In the genomic region with DNA sequence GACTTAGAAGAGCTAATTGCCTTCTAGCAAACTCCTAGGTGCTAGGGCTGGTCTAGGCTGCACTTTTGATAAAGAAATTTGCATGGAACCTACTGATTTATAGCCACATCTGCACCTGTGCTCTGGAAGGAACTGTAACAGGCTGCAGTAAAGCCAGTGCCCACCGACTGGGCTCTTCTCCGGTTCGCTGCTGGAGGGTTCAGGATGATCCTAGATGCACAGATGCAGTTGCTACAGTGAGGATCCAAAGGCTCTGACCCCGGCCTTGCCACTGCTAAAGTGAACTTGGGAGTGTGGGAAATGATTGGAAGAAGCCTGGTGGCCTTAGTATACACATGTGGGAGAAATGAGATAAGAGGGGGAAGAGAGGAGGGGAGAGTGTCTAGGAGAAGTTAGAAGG, we compare ENCODE assay signal across 26 mouse cellular contexts.
DNase-seq lines count a peak whose midpoint lies in the region; ATAC-seq and TF ChIP-seq lines count a peak whose summit lies in the region.
"Had no signal": no experiment of that assay in that cellular context is flagged by ENCODE, and none has a peak within 500 bp of the region (broad histone marks: within the 10 kb centered on the region; RNA-seq: fewer than 3 reads in every experiment).

No protein-coding gene starts in this region.

- H3K4me2 ChIP-seq in forebrain, embryonic 15.5 days (replicated peaks): no peak overlapping the region
- H3K4me2 ChIP-seq: embryonic facial prominence, embryonic 13.5 days; heart, embryonic 12.5 days; heart, embryonic 15.5 days; hindbrain, embryonic 13.5 days; intestine, embryonic 15.5 days had no signal

- peaks cover 27% of the 10 kb centered on the region for H3K4me1 ChIP-seq in forebrain, embryonic 10.5 days
- no peaks in the 10 kb centered on the region for H3K4me1 ChIP-seq in forebrain, embryonic 15.5 days
- no peaks in the 10 kb centered on the region for H3K4me1 ChIP-seq in heart, embryonic 10.5 days
- H3K4me1 ChIP-seq in heart, adult 2 months (ENCODE audit: control insufficient read depth, insufficient read depth, low read length): no peaks in the 10 kb centered on the region
- peaks cover 55% of the 10 kb centered on the region for H3K4me1 ChIP-seq in limb, embryonic 10.5 days
- H3K4me1 ChIP-seq: heart, embryonic 12.5 days; heart, embryonic 15.5 days had no signal

- intact Hi-C loops in heart, adult 2 months (cut with DNase I): no loop called here

- no peaks in the 10 kb centered on the region for H3K36me3 ChIP-seq in forebrain, embryonic 10.5 days (replicated peaks)
- no peaks in the 10 kb centered on the region for H3K36me3 ChIP-seq in forebrain, embryonic 15.5 days
- H3K36me3 ChIP-seq in heart, embryonic 10.5 days: no peaks in the 10 kb centered on the region
- H3K36me3 ChIP-seq in heart, adult 2 months (ENCODE audit: control insufficient read depth, insufficient read depth, low read length): no peaks in the 10 kb centered on the region
- H3K36me3 ChIP-seq in limb, embryonic 10.5 days: no peaks in the 10 kb centered on the region
- H3K36me3 ChIP-seq: embryonic facial prominence, embryonic 10.5 days; embryonic facial prominence, embryonic 13.5 days; heart, embryonic 12.5 days; heart, embryonic 15.5 days; hindbrain, embryonic 10.5 days; hindbrain, embryonic 13.5 days; intestine, embryonic 15.5 days had no signal

- DNase-seq in forebrain, embryonic 10.5 days (ENCODE audit: extremely low spot score, low spot score): no peak
- DNase-seq in heart, embryonic 10.5 days (ENCODE audit: low spot score): peak; percentile 70
- no peak for DNase-seq in heart, adult 2 months
- no peak for DNase-seq in limb, embryonic 10.5 days (ENCODE audit: low spot score)
- DNase-seq in right cerebral cortex, adult 18-20 months: no peak
- DNase-seq: adrenal gland, adult 8-10 months; adrenal gland, postnatal 25 days; cerebellum, adult 11-12 months; cerebellum, adult 8-10 months; cerebellum, postnatal 36 days; embryo, embryonic 11 days; gastrocnemius, postnatal 10 days; heart, adult 18-20 months; heart, postnatal 10 days; heart, postnatal 36 days had no signal

- peaks cover 12% of the 10 kb centered on the region; the same call in 1 of the 2 replicates for H3K9me3 ChIP-seq in forebrain, embryonic 10.5 days
- H3K9me3 ChIP-seq in forebrain, embryonic 15.5 days: no peaks in the 10 kb centered on the region
- 0 out of 2 replicates have a peak, but pooled peaks cover 5% of the 10 kb centered on the region for H3K9me3 ChIP-seq in heart, embryonic 10.5 days
- no peaks in the 10 kb centered on the region for H3K9me3 ChIP-seq in limb, embryonic 10.5 days (replicated peaks)
- H3K9me3 ChIP-seq: embryonic facial prominence, embryonic 13.5 days; heart, embryonic 15.5 days; hindbrain, embryonic 13.5 days; intestine, embryonic 15.5 days had no signal

- H3K79me2 ChIP-seq in heart, adult 2 months (replicated peaks; ENCODE audit: control insufficient read depth, insufficient read depth, low read length): no peaks in the 10 kb centered on the region

- no peak for TF ChIP-seq POLR2A in heart, adult 2 months (IDR thresholded peaks at IDR 0.05; ENCODE audit: insufficient read depth, low read depth, low read length)

- H3K4me3 ChIP-seq in forebrain, embryonic 10.5 days: no peak overlapping the region
- H3K4me3 ChIP-seq in forebrain, embryonic 15.5 days: no peak overlapping the region
- H3K4me3 ChIP-seq in heart, embryonic 10.5 days: no peak overlapping the region
- no peak overlapping the region for H3K4me3 ChIP-seq in heart, adult 2 months
- H3K4me3 ChIP-seq in limb, embryonic 10.5 days: no peak overlapping the region
- H3K4me3 ChIP-seq: embryonic facial prominence, embryonic 10.5 days; embryonic facial prominence, embryonic 13.5 days; erythroblast, embryonic 14.5 days; heart, embryonic 12.5 days; heart, embryonic 15.5 days; hindbrain, embryonic 10.5 days; hindbrain, embryonic 13.5 days; intestine, embryonic 15.5 days had no signal

- no peak for ATAC-seq in forebrain, embryonic 15.5 days (replicated peaks)
- ATAC-seq: activated CD4-positive, CD25-positive, alpha-beta regulatory T cell, adult 4 months; forebrain, embryonic 14.5 days; intestine, embryonic 15.5 days had no signal

- H3K9ac ChIP-seq in forebrain, embryonic 15.5 days (replicated peaks): no peak overlapping the region
- H3K9ac ChIP-seq in heart, adult 2 months (ENCODE audit: low read depth, low read length): no peak overlapping the region
- H3K9ac ChIP-seq: embryonic facial prominence, embryonic 13.5 days; heart, embryonic 12.5 days; heart, embryonic 15.5 days; hindbrain, embryonic 13.5 days; intestine, embryonic 15.5 days had no signal

- TF ChIP-seq EP300 in heart, adult 2 months (IDR thresholded peaks at IDR 0.05; ENCODE audit: insufficient read depth, low read depth, low read length): no peak

- no peak for TF ChIP-seq CTCF in heart, adult 2 months (IDR thresholded peaks at IDR 0.05)

- H3K27me3 ChIP-seq in forebrain, embryonic 10.5 days (ENCODE audit: poor library complexity, severe bottlenecking): no peaks in the 10 kb centered on the region
- no peaks in the 10 kb centered on the region for H3K27me3 ChIP-seq in forebrain, embryonic 15.5 days
- no peaks in the 10 kb centered on the region for H3K27me3 ChIP-seq in heart, embryonic 10.5 days (ENCODE audit: insufficient read depth, poor library complexity, severe bottlenecking)
- H3K27me3 ChIP-seq in heart, adult 2 months (ENCODE audit: control insufficient read depth, insufficient read depth, low read length): no peaks in the 10 kb centered on the region
- no peaks in the 10 kb centered on the region for H3K27me3 ChIP-seq in limb, embryonic 10.5 days (ENCODE audit: low read depth, poor library complexity, severe bottlenecking)
- H3K27me3 ChIP-seq: embryonic facial prominence, embryonic 13.5 days; heart, embryonic 12.5 days; heart, embryonic 15.5 days; hindbrain, embryonic 13.5 days; intestine, embryonic 15.5 days had no signal

- WGBS in forebrain, embryonic 10.5 days: 81% methylated on average over 4 of the region's 4 CpGs
- 83% methylated on average over 4 of the region's 4 CpGs for WGBS in forebrain, embryonic 15.5 days
- WGBS in heart, embryonic 10.5 days: 67% methylated on average over 4 of the region's 4 CpGs
- WGBS in heart, adult 2 months: 82% methylated on average over 4 of the region's 4 CpGs
- WGBS in limb, embryonic 10.5 days: 74% methylated on average over 4 of the region's 4 CpGs

- peak overlapping the region; percentile 32 for H3K27ac ChIP-seq in forebrain, embryonic 10.5 days
- no peak overlapping the region for H3K27ac ChIP-seq in forebrain, embryonic 15.5 days (replicated peaks)
- no peak overlapping the region; the same call in 1 of the 2 replicates for H3K27ac ChIP-seq in heart, embryonic 10.5 days
- no peak overlapping the region for H3K27ac ChIP-seq in heart, adult 2 months
- peak overlapping the region; percentile 62; the same call in 1 of the 2 replicates for H3K27ac ChIP-seq in limb, embryonic 10.5 days
- H3K27ac ChIP-seq: heart, embryonic 15.5 days; hindbrain, embryonic 10.5 days; hindbrain, embryonic 13.5 days; intestine, embryonic 15.5 days had no signal

Comparison
In these comparisons a context has a peak if more than half of its experiments do, and no peak if none do; other contexts are left out.
1. H3K27ac ChIP-seq: peak in forebrain, embryonic 10.5 days (single experiment) and limb, embryonic 10.5 days (single experiment); none in forebrain, embryonic 15.5 days (single experiment), heart, embryonic 10.5 days (single experiment) and heart, adult 2 months (single experiment).